Mouse (Mus musculus): Measurements from ENCODE around the gene Helz.
"Not testable (repeated sequence)": the region's sequence is repeated elsewhere in the genome, so short reads cannot be mapped to it uniquely, and the experiment has no call there.

The Helz gene

DNA sequence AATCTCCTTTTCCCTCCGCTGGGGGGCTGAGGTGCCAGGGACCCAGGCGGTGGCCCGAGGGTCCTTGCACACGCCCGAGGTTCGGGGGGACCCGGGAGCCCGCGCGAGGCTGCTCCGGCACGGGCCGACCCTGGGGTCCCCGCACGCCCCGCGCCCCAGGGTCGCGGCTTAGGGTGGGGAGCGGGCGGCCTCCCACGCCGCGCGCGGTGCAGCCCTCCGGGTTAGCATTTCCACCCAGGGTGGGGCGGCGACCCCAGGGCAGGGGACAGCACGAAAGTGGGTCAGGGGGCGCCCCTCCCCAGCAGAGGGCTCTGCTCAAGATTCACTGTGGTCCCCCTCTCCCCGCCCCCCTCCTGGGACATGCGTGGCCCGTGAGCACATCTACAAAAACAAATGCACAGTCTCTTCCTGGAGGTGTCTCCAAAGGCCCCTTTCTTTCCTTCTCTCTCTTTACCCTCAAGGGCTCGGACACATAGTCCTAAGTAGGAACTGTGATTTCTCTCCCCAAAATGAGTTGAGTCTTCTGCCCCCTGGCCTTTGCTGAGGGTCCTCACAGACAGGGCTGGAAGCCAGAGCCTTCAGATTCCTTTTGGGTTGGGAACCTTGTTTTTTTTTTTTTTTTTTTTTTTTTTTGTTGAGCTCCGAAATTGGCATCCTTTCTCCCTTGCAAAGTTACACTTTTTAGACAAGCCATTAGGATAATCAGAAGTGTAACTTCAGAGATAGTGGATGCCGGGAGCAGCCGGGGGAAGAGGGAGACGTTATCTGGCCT, 660 bp downstream of the Helz start:
- peak; percentile 44 to 50 for DNase-seq (ENCODE audit: low spot score in 2 of 2)

DNA sequence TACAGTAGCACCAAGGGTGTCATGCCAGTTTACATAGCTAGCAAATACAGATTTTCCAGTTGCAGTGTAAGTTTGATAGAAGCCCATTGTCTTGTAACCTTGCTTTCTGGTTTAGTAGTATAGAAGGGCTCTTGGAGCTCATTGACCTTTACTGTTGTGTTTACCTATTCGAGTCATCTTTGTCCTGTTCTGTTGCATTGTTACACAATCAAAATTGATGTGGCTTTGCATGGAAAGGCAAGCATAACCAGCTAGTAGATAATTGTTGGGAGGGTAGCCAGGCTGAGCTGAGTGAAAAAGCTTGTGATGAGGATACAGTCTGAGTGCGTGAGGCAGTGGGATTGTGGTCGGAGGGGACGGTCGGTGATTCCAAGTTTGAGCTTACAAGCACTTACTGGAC, 12.1 kb downstream of the Helz start:
- DNase-seq (ENCODE audit: low spot score in 2 of 2): no peak

DNA sequence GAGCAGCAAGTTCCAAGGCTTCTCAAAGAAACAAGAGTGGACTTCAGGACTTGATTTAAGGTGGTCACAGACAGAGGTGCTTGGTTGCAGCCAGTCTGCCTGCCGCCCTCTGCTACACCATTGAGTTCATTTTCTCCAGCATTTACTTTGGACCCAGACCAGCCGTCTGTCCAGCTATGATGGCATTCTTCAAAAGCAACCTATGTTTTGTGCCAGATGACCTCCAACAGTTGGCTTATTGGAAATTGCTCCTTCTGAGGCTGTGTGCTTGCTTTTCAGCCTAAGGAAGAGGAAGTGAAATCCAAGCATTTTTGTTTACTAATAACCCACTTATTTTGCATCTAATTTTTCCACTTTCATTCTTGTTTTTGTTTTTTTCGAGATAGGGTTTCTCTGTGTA, 19.7 kb downstream of the Helz start:
- DNase-seq (ENCODE audit: low spot score in 2 of 2): no peak

DNA sequence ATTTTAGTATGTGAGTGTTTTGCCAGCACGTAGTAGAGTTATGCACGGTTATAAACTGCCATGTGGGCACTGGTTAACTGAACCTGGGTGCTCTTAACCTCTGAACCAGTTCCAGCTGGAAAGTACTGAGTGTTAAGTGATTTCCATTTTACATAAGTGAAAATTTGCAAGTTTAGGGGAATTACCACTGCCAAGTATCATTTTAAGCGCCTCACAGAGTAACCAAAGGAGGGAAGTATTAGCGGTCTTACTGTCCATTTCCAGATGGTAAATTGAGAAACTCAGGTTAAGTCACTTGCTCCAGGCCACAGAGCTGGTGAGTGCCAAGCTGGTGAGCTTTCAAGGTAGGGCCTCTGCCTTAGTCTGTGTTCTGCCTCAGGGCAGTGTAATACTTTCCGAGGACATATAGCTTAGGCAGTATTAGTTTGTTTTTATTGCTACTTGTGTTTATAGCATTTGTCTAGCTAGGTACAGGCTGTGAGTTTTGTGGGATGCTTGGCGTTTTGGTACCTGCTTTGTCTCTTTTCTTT, 20.8 kb downstream of the Helz start:
- DNase-seq (ENCODE audit: low spot score in 2 of 2): no peak

DNA sequence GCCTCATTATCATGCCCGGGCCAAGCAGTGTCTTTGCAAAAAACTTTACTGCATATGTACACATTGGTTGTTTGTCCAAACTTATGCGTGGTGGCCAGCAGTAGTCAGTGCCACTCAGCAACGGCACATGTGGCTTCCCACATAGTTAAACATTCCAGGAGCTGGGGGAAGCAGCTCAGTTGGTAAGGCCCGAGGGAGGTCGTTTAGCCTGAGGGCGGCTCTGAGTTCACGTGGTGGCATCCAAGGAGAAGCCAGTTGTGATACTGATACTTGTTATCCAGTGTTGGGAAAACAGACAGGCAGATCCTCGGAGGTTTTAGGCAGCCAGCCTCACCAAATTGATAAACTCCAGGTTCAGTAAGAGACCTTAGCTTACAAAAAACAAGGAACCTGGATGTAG, 23.2 kb downstream of the Helz start:
- not testable (repeated sequence) for DNase-seq (ENCODE audit: low spot score in 2 of 2)

DNA sequence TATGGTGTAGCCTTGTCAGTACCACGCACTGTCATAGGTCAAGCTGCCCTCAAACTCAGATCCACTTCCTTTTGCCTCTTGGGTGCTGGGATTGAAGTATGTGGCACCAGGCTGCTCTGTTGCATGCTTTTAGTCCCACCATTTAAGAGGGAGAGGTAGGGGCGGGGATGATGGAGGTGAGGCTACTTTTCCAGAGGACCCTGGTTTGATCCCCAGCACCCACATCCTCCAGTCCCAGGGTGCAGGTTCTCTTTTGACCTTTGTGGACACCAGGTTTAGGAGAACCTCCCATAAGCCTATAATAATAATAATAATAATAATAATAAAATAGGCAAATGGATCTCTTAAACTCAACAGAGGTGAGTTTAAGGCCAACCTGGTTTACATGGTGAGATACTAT, 23.6 kb downstream of the Helz start:
- DNase-seq (ENCODE audit: low spot score in 2 of 2): no peak

DNA sequence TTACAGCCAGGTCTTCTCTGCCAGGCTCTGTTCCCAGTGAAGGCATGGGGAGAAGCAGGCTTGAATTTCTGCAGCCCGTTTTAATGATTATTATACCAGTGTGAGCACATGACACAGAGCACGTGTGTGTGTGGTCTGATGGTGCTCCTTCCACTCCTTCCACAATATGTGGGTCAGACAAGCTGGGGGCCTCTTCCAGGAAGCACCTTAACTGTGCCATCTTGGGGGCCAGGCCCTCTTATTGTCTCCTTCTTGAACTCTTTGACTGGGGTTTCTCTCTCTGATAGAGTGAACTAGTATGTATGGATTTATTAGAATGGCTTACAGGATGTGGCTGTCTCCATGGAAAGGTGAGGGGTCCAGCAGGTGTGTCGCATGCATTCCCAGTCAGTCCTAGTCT, 24.8 kb downstream of the Helz start:
- DNase-seq (ENCODE audit: low spot score in 2 of 2): no peak

DNA sequence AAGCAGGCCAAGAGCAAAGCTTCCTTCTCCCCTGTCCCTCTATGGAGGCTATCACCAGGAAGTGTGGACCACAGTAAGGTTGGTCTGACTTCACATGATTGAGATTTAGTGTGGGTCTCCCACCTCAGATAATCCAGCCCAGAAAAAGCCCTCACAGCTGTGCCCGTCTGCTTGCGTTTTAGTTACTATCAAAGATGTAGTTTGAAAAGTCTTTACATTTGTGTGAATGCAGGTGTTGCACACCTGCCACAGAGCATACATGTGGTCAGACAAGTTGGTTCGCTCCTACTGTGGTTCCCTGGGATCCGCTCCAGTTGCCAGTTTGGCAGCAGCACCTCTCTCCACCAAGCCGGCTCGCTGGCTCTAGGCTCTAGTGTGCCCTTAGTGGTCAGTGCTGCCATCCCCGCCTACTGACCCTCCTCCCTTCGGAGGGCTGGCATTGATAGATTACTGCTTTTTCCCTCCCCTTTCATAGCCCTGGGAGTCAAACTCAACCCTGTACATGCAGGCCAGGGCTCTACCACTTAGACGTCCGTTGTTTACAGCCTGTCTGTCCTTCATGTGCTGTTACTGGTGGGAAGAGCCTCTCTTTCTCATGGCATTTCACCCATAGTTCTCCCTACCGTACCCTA, 25.4 kb downstream of the Helz start:
- no peak for DNase-seq (ENCODE audit: low spot score in 2 of 2)

DNA sequence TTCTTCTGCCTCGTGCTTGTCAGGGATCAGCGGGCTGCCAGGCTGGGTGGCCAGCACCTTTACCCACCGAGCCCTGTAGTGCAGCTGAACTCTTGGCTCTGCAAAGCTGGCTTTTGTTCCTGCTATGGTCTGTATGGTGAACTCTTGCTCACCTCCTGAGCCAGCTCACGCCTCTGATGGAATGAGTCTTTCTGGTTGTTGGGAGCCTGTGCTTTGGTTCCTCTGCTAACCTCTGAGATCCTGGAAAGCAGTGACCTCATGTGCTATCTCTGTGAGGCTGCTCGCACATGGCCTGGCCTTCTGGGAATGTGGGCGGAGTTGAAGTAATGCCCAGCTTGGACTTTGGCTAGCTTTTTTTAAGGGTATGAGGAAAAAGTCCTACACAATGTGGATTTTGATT, 26.1 kb downstream of the Helz start:
- no peak for DNase-seq (ENCODE audit: low spot score in 2 of 2)

DNA sequence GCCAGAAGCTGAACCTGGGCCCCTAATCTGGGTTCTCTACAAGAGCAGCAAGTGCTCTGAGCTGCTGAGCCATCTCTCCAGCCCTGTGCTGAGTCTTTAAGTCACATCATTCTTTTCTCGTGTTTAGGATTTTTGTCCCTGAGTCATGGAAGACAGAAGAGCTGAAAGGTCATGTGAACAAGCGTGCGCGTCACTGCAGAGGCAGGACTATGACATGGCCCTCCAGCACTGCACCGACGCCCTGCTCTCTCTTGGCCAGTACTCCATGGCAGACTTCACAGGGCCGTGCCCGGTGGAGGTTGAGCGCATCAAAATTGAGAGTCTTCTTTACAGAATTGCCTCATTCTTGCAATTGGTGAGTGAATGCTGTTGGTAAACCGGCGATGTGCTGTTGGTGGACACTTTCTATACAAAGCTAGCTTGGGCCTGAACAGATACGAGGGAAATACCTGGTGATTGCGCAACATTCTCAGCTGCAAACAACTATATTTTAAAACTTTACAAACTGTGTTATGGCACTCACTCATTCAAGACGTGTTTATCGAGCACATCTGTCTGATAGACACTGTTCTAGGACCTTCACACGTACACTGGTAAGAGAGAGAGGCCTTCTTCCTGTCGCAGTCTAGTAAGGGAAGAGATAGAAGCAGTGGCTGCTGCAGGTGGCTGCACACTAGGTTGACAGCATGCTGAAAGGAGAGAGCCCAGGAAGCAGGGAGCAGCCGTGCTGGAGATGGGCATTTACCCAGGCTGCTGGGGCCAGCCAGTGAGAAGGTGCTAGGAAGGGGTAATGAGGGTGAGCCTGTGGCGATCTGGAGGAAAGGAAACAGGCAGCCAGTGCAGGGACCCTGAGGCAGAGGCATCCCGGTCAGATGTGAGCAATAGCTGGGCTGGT, 27.3 kb downstream of the Helz start:
- DNase-seq (ENCODE audit: low spot score in 2 of 2): no peak

DNA sequence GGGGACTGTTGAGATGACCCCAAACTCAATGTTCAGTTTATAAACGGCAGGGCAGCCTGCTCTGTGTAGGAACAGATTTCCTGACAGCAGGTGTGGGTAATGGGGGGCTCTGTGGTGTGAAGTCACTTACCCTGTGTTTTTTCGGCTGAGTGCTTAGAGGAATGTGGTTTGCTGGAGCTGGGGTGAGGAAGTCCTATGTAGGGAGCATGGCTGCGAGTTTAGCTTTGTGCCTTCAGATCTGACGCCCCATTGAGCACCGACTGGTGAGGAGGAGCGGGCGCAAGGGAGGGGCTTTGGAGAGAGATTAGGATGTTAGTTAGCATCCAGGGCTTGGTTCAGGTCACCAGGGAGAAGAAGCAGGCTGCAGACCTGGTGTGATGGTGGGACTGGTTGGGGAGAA, 28.5 kb downstream of the Helz start:
- DNase-seq (ENCODE audit: low spot score in 2 of 2): no peak

DNA sequence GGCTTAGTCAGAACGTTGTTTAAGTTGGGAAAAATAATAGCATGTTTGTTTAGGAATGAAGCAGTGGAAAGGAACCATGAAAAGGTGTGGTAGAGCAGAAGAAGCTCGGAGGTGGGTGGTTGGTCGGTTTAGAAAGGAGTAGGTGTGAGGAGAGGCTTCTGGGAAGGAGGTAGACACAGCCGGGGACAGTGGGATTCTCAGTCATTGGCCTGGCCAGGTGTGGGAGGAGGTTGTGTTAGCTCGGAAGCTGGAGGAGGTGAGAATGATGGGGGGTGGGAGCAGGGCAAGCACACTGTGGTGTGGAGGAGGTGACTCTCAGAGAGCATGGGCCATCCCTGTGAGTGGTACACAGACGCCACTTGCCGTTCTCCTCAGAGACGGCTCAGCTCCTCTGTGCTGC, 29.7 kb downstream of the Helz start:
- DNase-seq (ENCODE audit: low spot score in 2 of 2): no peak

DNA sequence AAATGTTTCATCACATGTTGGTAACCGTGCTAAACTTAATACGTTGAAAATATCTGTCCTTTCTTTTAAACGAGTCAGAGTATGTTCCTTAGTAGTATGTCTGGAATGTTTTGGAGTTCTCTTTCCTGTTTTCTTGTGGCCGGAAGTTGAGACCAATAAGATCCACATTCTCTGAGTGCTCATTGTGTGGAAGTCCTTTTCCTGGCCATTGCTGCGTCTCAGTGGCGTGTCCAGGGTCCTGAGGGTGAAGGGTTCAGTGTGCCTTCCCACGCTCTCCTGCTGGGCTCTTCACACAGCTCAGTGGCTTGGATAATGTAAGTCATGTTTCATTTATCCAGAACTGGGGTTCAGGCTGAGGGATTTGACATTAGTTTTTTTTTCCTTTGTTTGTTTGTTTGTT, 30.5 kb downstream of the Helz start:
- DNase-seq (ENCODE audit: low spot score in 2 of 2): no peak

DNA sequence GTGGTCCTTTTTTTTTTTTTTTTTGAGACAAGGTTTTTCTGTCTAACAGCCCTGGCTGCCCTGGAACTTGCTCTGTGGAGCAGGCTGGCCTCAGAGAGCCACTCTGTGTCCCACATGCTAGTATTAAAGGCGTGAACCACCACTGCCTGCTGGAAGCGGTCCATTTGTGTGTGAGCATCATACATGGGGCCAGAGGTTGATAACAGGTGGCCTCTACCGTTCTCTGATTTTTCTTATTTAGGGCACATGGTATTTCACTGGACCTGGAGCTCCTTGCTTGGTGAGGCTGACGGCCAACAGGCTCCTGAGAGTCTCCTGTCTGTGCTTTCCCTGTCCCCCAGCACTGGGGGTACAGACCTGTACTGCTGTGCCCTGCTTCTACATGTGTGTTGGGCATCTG, 33.1 kb downstream of the Helz start:
- DNase-seq (ENCODE audit: low spot score in 2 of 2): no peak

DNA sequence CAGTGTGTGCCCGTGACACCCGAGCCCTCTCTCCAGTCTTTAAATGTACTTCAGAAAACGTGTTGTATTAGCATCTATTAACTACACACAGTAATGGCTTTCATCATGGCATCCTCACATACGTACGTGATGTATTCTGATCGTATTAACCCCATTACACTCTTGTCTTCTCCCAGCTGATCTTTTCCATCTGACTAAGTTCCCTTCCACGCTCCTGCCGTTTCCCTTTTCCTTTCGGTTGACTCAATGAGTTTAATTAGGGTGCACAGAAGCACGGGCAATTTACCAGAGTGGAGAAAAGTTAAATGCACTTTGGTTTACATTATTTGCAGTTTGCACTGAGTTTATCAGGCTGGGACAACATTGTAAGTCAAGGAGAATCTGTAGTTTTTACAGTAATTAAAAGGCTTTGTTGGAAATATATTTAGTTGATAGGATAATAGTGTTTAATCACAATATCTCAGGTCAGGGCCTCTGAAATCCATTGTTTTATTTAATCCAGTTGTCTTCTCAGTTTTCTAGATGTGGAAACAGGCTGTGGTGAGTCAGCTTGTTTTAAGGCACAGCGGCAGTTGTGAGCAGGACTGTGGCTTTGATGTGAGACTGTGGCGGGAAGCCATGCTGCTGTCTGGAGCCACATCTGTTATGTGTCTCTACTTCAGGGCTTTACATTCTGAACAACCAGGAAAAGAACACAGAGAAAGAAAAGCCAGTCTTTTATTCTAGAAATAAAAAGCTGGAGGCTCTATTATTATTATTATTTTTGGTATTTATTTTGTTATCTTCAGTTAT, 37.1 kb downstream of the Helz start:
- no peak for DNase-seq (ENCODE audit: low spot score in 2 of 2)

DNA sequence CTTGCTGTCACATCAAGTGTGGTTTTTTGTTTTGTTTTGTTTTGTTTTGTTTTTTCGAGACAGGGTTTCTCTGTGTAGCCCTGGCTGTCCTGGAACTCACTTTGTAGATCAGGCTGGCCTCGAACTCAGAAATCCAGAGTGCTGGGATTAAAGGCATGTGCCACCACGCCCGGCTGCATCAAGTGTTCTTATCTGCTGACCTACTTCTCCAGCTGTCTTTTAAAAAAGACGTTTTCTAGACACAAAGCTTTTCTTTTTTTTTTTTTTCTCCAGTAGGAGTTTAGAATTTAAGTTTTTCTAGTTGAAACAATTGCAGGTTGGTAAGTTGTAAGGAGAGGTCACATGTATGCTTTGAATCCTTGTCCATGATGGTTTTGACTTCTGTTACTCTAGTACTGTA, 38.4 kb downstream of the Helz start:
- not testable (repeated sequence) for DNase-seq (ENCODE audit: low spot score in 2 of 2)

DNA sequence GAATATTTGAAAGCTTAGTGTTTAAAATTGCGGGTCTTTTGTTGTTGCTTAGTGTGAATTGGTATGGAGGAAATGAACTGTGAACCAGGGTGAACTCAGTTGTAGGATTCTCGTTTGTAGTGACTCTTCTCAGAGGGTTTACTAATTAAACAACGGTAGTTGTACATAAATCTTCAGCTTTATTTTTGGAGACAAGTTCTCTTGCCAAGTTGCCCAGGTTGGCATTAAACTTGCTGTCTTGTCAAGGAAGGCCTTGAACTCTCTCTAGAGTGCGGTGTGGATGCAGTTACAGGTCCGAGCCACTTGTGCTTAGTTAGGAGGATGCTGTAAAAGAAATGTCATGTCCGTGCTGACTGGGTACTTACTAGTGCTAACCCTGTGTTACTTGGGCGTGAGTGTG, 39.4 kb downstream of the Helz start:
- no peak for DNase-seq (ENCODE audit: low spot score in 2 of 2)

DNA sequence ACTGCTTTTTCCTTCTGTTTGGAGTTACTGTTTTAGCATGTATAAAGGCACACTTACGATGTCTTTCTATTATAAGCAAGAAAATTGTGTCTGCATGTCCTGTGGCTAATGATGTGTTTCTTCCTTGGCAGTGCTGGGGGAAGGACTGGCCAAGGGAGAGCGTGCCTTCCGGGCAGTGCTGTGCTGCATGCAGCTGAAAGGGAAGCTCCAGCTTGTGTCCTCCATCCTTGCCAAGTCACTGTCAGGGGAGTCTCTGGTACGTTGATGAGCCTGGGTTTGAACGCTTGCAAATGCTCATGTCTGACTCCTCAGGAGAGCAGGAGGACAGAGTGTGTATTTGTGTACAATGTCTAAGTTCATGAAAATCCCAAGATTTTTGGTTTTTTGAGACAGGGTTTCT, 44.8 kb downstream of the Helz start:
- peak in 1 of 2 experiments; percentile 32 for DNase-seq (ENCODE audit: low spot score in 2 of 2)

DNA sequence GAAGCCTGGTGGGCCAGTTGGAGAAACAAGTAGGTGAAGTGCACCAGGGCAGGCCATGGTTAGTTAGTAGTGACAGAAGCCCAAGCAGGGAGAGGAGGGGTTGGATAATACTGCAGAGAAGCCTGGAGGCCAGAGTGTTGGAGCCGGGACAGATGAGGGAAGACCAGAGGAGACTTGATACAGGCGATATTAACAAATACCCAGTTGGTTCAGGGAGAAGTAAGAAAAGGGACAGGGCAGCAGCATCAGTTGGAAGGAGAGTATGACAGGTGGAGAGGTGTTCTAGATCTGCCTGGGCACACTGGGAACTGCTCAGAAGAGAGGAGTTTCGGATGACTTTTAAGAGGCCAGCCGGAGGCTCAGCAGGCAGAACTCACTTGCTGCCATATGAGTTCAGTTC, 49.7 kb downstream of the Helz start:
- DNase-seq (ENCODE audit: low spot score in 2 of 2): no peak

DNA sequence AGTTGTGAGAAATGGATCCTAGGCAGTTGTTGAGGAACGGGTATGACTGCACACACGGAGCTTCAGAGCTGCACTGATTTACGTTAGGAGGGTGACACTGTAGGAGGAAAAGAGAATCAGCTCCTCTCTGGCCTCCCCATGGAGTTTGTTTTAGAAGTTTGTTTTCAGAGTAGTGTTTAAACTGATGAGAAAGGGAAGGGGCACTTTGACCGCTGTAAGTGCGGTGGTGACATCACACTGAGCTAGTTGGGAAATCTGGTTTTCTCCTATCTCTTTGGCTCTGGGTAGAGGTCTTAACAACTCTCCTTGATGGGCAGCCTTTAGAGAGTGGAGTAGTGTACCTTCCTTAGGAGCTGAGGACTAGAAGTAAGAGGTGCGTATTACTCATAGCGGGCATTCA, 58.0 kb downstream of the Helz start:
- DNase-seq (ENCODE audit: low spot score in 2 of 2): no peak

DNA sequence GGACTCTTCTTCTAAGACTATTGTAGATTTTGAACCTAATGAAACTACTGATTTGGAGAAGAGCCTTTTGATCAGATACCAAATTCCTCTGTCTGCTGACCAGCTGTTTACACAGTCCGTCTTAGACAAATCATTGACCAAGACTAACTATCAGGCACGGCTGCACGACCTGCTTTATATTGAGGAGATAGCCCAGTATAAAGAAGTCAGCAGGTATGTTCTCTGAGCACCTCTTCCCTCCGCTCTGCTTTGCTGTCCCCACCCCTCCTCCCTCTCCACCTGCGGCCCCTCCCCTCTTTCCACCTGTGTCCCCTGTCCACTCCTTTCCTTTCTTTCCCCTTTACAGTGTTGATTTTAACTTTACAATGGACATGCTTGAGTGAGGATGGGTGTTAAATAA, 66.2 kb downstream of the Helz start:
- no peak for DNase-seq (ENCODE audit: low spot score in 2 of 2)

DNA sequence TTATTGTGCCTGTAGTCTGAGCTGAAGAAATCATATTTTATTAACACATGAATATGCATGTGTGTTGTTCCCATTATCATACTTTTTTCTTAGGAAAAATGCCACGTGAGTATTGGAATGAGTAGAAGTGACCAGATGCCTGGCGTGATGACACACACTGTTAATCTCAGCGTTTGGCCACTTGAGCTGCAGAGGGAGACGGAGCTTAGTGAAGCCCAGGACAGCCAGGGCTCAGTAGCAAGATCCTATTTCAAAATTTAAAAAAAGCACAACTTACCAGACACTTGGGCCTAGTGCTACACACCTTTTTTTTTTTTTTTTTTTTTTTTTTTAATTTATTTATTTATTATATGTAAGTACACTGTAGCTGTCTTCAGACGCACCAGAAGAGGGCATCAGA, 68.0 kb downstream of the Helz start:
- no peak for DNase-seq (ENCODE audit: low spot score in 2 of 2)

Measured in right cerebral cortex, postnatal 10 days (tissue).